Comparison of ENCODE assay signal across 25 mouse cellular contexts in the genomic region with DNA sequence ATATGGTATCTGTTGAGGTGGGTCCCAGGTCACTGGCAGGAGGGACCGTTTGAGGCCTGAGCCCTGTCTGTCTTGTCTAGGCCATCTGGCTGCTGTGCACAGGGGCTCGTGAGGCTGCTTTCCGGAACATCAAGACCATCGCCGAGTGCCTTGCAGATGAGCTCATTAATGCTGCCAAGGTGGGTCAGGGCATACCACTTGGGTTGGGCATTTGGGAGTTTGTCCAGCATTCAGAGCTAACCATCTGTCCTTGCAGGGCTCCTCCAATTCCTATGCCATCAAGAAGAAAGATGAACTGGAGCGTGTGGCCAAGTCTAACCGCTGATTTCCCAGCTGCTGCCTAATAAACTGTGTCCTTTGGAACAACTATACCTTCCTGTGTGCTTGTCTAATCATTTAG. TPM values are rescaled to one million over a fixed set of nuclear protein-coding genes. Genes with fewer than 3 reads are reported as not detected.
DNase-seq lines count a peak whose midpoint lies in the region; ATAC-seq and TF ChIP-seq lines count a peak whose summit lies in the region.
"Had no signal": no experiment of that assay in that cellular context is flagged by ENCODE, and none has a peak within 500 bp of the region (broad histone marks: within the 10 kb centered on the region; RNA-seq: fewer than 3 reads in every experiment).

No protein-coding gene starts in this region.

- WGBS in midbrain, postnatal 0 days, result 88% methylated on average over 7 of the region's 7 CpGs
- 81% methylated on average over 7 of the region's 7 CpGs for WGBS in midbrain, embryonic 16.5 days
- WGBS in stomach, postnatal 0 days, result 76% methylated on average over 7 of the region's 7 CpGs

- 0 out of 2 replicates have a peak, but pooled peaks cover 6% of the 10 kb centered on the region for H3K27me3 ChIP-seq in midbrain, postnatal 0 days (ENCODE audit: insufficient read depth, low read length)
- H3K27me3 ChIP-seq in midbrain, embryonic 16.5 days (ENCODE audit: control insufficient read depth, insufficient read depth, low read depth, low read length), result peaks cover 21% of the 10 kb centered on the region
- no peaks in the 10 kb centered on the region for H3K27me3 ChIP-seq in stomach, postnatal 0 days (ENCODE audit: control insufficient read depth, insufficient read depth, low read length)

- H3K4me3 ChIP-seq in midbrain, postnatal 0 days (ENCODE audit: low read depth, low read length), result no peak overlapping the region
- H3K4me3 ChIP-seq in midbrain, embryonic 16.5 days (ENCODE audit: low read depth, low read length), result no peak overlapping the region
- H3K4me3 ChIP-seq in stomach, postnatal 0 days (ENCODE audit: low read depth, low read length), result no peak overlapping the region
- H3K4me3 ChIP-seq: embryonic facial prominence, embryonic 12.5 days; forebrain, embryonic 15.5 days; heart, embryonic 12.5 days; hindbrain, embryonic 13.5 days; limb, embryonic 12.5 days; liver, embryonic 12.5 days; neural tube, embryonic 13.5 days had no signal

- H3K27ac ChIP-seq in midbrain, postnatal 0 days (ENCODE audit: low read depth, low read length), result no peak overlapping the region
- H3K27ac ChIP-seq in midbrain, embryonic 16.5 days (ENCODE audit: low read length), result no peak overlapping the region
- H3K27ac ChIP-seq in stomach, postnatal 0 days (replicated peaks), result peak overlapping the region; percentile 30
- H3K27ac ChIP-seq: embryonic facial prominence, embryonic 12.5 days; forebrain, embryonic 15.5 days; hindbrain, embryonic 13.5 days; limb, embryonic 12.5 days; liver, embryonic 12.5 days; neural tube, embryonic 13.5 days had no signal

- no peak for ATAC-seq in midbrain, postnatal 0 days (ENCODE audit: low FRiP score)
- no peak for ATAC-seq in midbrain, embryonic 16.5 days
- no peak for ATAC-seq in stomach, postnatal 0 days (ENCODE audit: low FRiP score, low TSS enrichment)
- ATAC-seq: forebrain, embryonic 15.5 days; inflammation-experienced regulatory T-cells, adult 6 months; liver, postnatal 0 days had no signal

- TF ChIP-seq EP300 in stomach, postnatal 0 days (optimal IDR thresholded peaks at IDR 0.05), result no peak

- peak; percentile 42 to 47 for DNase-seq in cerebellum, adult 18-20 months
- DNase-seq in cerebellum, adult 11-12 months, result no peak
- DNase-seq in midbrain, postnatal 0 days (ENCODE audit: low spot score), result peak; percentile 40
- DNase-seq in cerebellum, adult 9-11 months, result peak; percentile 69
- no peak for DNase-seq in stomach, postnatal 0 days (ENCODE audit: low spot score)
- no peak for DNase-seq in testis, postnatal 10 days (ENCODE audit: low spot score)
- DNase-seq in kidney, postnatal 25 days, result no peak
- DNase-seq: adrenal gland, adult 2 months; adrenal gland, postnatal 36 days; gastrocnemius, postnatal 36 days; heart, adult 18-20 months; heart, postnatal 4 days; lung, postnatal 36 days; thymus, postnatal 25 days had no signal

- peaks cover 8% of the 10 kb centered on the region; the same call in 1 of the 2 replicates for H3K4me1 ChIP-seq in midbrain, postnatal 0 days (ENCODE audit: insufficient read depth, low read length)
- H3K4me1 ChIP-seq in midbrain, embryonic 16.5 days (ENCODE audit: control insufficient read depth, insufficient read depth, low read length), result peaks cover 12% of the 10 kb centered on the region
- peaks cover 4% of the 10 kb centered on the region; the same call in 1 of the 2 replicates for H3K4me1 ChIP-seq in stomach, postnatal 0 days (replicated peaks; ENCODE audit: control insufficient read depth, insufficient read depth)

- no peak for TF ChIP-seq CTCF in midbrain, postnatal 0 days (IDR thresholded peaks at IDR 0.05)
- no peak for TF ChIP-seq CTCF in stomach, postnatal 0 days (IDR thresholded peaks at IDR 0.05; ENCODE audit: low read depth)

- peaks cover 37% of the 10 kb centered on the region for H3K36me3 ChIP-seq in midbrain, postnatal 0 days (ENCODE audit: insufficient read depth, low read length)
- H3K36me3 ChIP-seq in midbrain, embryonic 16.5 days (ENCODE audit: control insufficient read depth, insufficient read depth, low read length), result peaks cover 26% of the 10 kb centered on the region
- peaks cover 19% of the 10 kb centered on the region for H3K36me3 ChIP-seq in stomach, postnatal 0 days (ENCODE audit: control insufficient read depth, insufficient read depth, low read length)

- no peak overlapping the region for H3K9ac ChIP-seq in midbrain, postnatal 0 days (replicated peaks; ENCODE audit: low read length, poor library complexity, severe bottlenecking)
- H3K9ac ChIP-seq in midbrain, embryonic 16.5 days (ENCODE audit: low read depth, low read length), result no peak overlapping the region
- H3K9ac ChIP-seq in stomach, postnatal 0 days (ENCODE audit: low read length), result no peak overlapping the region
- H3K9ac ChIP-seq: embryonic facial prominence, embryonic 12.5 days; forebrain, embryonic 15.5 days; heart, embryonic 12.5 days; hindbrain, embryonic 13.5 days; limb, embryonic 12.5 days; liver, embryonic 12.5 days; liver, postnatal 0 days; neural tube, embryonic 13.5 days had no signal

- H3K4me2 ChIP-seq in midbrain, postnatal 0 days (ENCODE audit: low read depth, low read length, poor library complexity, severe bottlenecking), result no peak overlapping the region
- no peak overlapping the region for H3K4me2 ChIP-seq in midbrain, embryonic 16.5 days (ENCODE audit: low read length)
- H3K4me2 ChIP-seq in stomach, postnatal 0 days (replicated peaks; ENCODE audit: low read depth), result no peak overlapping the region
- H3K4me2 ChIP-seq: embryonic facial prominence, embryonic 12.5 days; forebrain, embryonic 15.5 days; heart, embryonic 12.5 days; hindbrain, embryonic 13.5 days; limb, embryonic 12.5 days; liver, embryonic 12.5 days; midbrain, embryonic 11.5 days; neural tube, embryonic 13.5 days had no signal

- no peaks in the 10 kb centered on the region for H3K9me3 ChIP-seq in midbrain, postnatal 0 days (ENCODE audit: low read length)
- H3K9me3 ChIP-seq in midbrain, embryonic 16.5 days (replicated peaks; ENCODE audit: control insufficient read depth, low read length, poor library complexity, severe bottlenecking), result no peaks in the 10 kb centered on the region
- H3K9me3 ChIP-seq in stomach, postnatal 0 days (ENCODE audit: control insufficient read depth, low read length), result no peaks in the 10 kb centered on the region
- H3K9me3 ChIP-seq: embryonic facial prominence, embryonic 12.5 days; forebrain, embryonic 15.5 days; heart, embryonic 12.5 days; hindbrain, embryonic 13.5 days; limb, embryonic 12.5 days; liver, embryonic 12.5 days; neural tube, embryonic 13.5 days had no signal

RNA-seq across cellular contexts. Expression of a gene that starts 0.9 kb away (rescaled TPM):
- total RNA-seq in midbrain, postnatal 0 days (2014; rRNA removed), result 1.9 and 2.7 TPM in 2 replicates
- 1.1 and 1.2 TPM in 2 replicates for polyA plus RNA-seq in midbrain, postnatal 0 days (2015; fragmentation: Nextera tagmentation; extraction: Ambion mirVana)
- polyA plus RNA-seq in midbrain, embryonic 16.5 days (2015; fragmentation: Nextera tagmentation; extraction: Ambion mirVana), result 0.98 and 1.2 TPM in 2 replicates
- 30.7 and 33.6 TPM in 2 replicates for polyA plus RNA-seq in stomach, postnatal 0 days (2015; fragmentation: Nextera tagmentation; extraction: Ambion mirVana)

RNA-seq across cellular contexts. Expression of a gene that starts 4.2 kb away (rescaled TPM):
- total RNA-seq in midbrain, postnatal 0 days (2014; rRNA removed), result 1,185 and 1,542 TPM in 2 replicates
- polyA plus RNA-seq in midbrain, postnatal 0 days (2015; fragmentation: Nextera tagmentation; extraction: Ambion mirVana), result 583 and 614 TPM in 2 replicates
- 512 and 515 TPM in 2 replicates for polyA plus RNA-seq in midbrain, embryonic 16.5 days (2015; fragmentation: Nextera tagmentation; extraction: Ambion mirVana)
- polyA plus RNA-seq in stomach, postnatal 0 days (2015; fragmentation: Nextera tagmentation; extraction: Ambion mirVana), result 784 and 821 TPM in 2 replicates

RNA-seq across cellular contexts. Expression of a gene that starts 28.7 kb away (rescaled TPM):
- 4.4 and 8.3 TPM in 2 replicates for total RNA-seq in midbrain, postnatal 0 days (2014; rRNA removed)
- 2.6 and 3.7 TPM in 2 replicates for polyA plus RNA-seq in midbrain, postnatal 0 days (2015; fragmentation: Nextera tagmentation; extraction: Ambion mirVana)
- polyA plus RNA-seq in midbrain, embryonic 16.5 days (2015; fragmentation: Nextera tagmentation; extraction: Ambion mirVana), result 11.1 and 11.5 TPM in 2 replicates
- polyA plus RNA-seq in stomach, postnatal 0 days (2015; fragmentation: Nextera tagmentation; extraction: Ambion mirVana), result 5.1 and 5.8 TPM in 2 replicates

RNA-seq across cellular contexts. Expression of a gene that starts 39.3 kb away (rescaled TPM):
- 31.7 and 35.4 TPM in 2 replicates for total RNA-seq in midbrain, postnatal 0 days (2014; rRNA removed)
- polyA plus RNA-seq in midbrain, postnatal 0 days (2015; fragmentation: Nextera tagmentation; extraction: Ambion mirVana), result 7.7 and 9.0 TPM in 2 replicates
- 14.5 and 14.9 TPM in 2 replicates for polyA plus RNA-seq in midbrain, embryonic 16.5 days (2015; fragmentation: Nextera tagmentation; extraction: Ambion mirVana)
- 4.4 and 4.6 TPM in 2 replicates for polyA plus RNA-seq in stomach, postnatal 0 days (2015; fragmentation: Nextera tagmentation; extraction: Ambion mirVana)

RNA-seq across cellular contexts. Expression of a gene that starts 45.3 kb away (rescaled TPM):
- total RNA-seq in midbrain, postnatal 0 days (2014; rRNA removed), result 16.6 and 17.9 TPM in 2 replicates
- 2.0 and 3.0 TPM in 2 replicates for polyA plus RNA-seq in midbrain, postnatal 0 days (2015; fragmentation: Nextera tagmentation; extraction: Ambion mirVana)
- 8.2 and 8.7 TPM in 2 replicates for polyA plus RNA-seq in midbrain, embryonic 16.5 days (2015; fragmentation: Nextera tagmentation; extraction: Ambion mirVana)
- polyA plus RNA-seq in stomach, postnatal 0 days (2015; fragmentation: Nextera tagmentation; extraction: Ambion mirVana), result 1.5 and 1.6 TPM in 2 replicates

Comparison
In these comparisons a context has a peak if more than half of its experiments do, and no peak if none do; other contexts are left out.
1. DNase-seq: peak in cerebellum, adult 18-20 months (2 of 2), midbrain, postnatal 0 days (single experiment) and cerebellum, adult 9-11 months (single experiment); none in cerebellum, adult 11-12 months (single experiment), stomach, postnatal 0 days (single experiment), testis, postnatal 10 days (single experiment) and kidney, postnatal 25 days (0 of 2).
2. RNA of a gene that starts 0.9 kb away (polyA plus RNA-seq): 30.7 to 33.6 TPM in stomach, postnatal 0 days; 1.1 to 1.2 TPM in midbrain, postnatal 0 days and 0.98 to 1.2 TPM in midbrain, embryonic 16.5 days; every median in the first group is over 10 times any median in the second.